Mouse (Mus musculus): ENCODE data around the gene Med14. TPM values are rescaled to one million over a fixed set of nuclear protein-coding genes. Genes with fewer than 3 reads are reported as not detected.

The Med14 gene
- total RNA-seq (2014; fragmentation: Nextera tagmentation) (61.8 TPM in 2 replicates), total RNA-seq (2017) (24.1 and 25.8 TPM in 2 replicates)

- ATAC-seq (replicated peaks; ENCODE audit: low FRiP score, low TSS enrichment, poor library complexity, severe bottlenecking) = peak; percentile 81
Measured at GRCm38 (mm10) chrX:12761626-12762333, at the start of gene Med14. Gene Med14 (minus strand): TSS chrX:12762073.

- no peak for ATAC-seq (replicated peaks; ENCODE audit: low FRiP score, low TSS enrichment, poor library complexity, severe bottlenecking)
Measured at GRCm38 (mm10) chrX:12800559-12800958, 38.7 kb upstream of the Med14 start.

DNA sequence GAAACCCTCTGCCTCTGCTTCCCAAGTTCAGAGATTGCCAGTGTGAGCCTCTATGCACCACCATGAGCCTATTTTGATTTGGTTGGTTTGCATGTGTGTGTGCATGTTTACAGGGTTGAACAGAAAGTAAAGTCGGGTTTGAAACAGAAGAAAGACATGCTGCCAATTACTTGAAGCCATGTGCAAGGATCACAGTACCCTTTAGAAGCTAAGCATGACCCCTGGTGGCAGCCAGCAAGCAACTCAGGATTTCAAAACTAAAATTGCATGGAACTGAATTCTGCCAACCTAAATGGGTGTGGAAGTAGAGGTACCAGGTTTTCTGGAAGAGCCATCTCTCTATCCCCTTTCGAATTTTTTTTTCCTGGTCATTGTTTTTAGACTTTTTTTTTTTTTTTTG lies 33.0 kb upstream of the Med14 start:
- no peak; the same call in 1 of the 2 replicates for ATAC-seq (replicated peaks; ENCODE audit: low FRiP score, low TSS enrichment, poor library complexity, severe bottlenecking)

- ATAC-seq (replicated peaks; ENCODE audit: low FRiP score, low TSS enrichment, poor library complexity, severe bottlenecking) = peak; percentile 93
Measured at GRCm38 (mm10) chrX:12791674-12792340, 29.9 kb upstream of the Med14 start.

- no peak for ATAC-seq (replicated peaks; ENCODE audit: low FRiP score, low TSS enrichment, poor library complexity, severe bottlenecking)
Measured at GRCm38 (mm10) chrX:12773236-12773635, 11.4 kb upstream of the Med14 start.

DNA sequence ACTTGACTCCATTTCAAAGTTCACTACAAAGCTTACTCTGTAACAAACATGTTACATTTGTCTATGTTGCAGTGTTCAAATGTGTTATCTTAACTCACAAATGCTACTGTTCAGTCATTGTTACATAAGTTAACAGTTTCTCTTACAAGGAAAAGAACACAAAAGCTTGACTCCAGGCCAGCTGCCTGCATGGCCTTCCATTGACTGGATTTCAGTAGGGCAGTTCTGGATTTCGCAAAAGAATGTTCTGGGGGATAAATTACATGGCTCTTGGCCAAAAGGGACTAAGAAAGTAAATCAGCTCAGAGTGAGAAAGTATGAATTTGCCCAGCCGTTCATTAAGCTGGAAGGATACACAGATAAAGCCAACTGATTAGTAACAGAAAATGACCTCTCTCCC lies 9.7 kb upstream of the Med14 start:
- ATAC-seq (replicated peaks; ENCODE audit: low FRiP score, low TSS enrichment, poor library complexity, severe bottlenecking) = no peak

- ATAC-seq (replicated peaks; ENCODE audit: low FRiP score, low TSS enrichment, poor library complexity, severe bottlenecking) = no peak
Measured at GRCm38 (mm10) chrX:12768571-12768970, 6.7 kb upstream of the Med14 start.

GRCm38 (mm10) chrX:12766846-12767564 lies 5.1 kb upstream of the Med14 start:
- no peak for ATAC-seq (replicated peaks; ENCODE audit: low FRiP score, low TSS enrichment, poor library complexity, severe bottlenecking)

DNA sequence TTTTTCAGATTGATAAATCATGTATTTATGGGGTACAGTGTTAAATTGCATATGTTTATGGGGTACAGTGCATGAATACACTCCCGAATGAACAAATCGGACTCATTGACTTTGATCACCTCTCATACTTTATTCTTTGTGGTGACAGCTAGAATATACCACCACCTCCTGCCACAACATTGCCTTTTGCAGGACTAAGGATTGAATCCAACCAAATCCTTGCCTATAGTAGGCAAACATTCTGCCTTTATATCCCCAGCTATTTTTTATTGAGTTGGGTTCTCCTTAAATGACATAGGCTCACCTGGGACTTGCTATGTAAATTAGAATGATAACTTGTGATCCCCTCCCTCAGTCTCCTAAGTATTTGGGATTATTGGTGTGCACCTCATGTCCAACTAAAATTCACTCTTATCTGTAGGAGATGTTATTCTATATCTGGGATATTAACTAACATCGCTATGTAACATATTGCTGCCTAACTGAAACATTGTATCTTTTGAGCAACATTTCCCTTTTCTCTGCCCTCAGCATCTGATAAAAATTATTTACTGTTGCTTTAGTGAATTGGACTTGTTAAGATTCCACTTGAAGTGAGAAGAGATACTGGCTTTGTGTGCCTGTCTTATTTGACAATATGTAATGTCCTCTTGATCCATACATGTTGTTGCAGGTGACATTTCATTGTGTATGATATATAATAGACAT lies 1.4 kb upstream of the Med14 start:
- ATAC-seq (replicated peaks; ENCODE audit: low FRiP score, low TSS enrichment, poor library complexity, severe bottlenecking) = no peak

DNA sequence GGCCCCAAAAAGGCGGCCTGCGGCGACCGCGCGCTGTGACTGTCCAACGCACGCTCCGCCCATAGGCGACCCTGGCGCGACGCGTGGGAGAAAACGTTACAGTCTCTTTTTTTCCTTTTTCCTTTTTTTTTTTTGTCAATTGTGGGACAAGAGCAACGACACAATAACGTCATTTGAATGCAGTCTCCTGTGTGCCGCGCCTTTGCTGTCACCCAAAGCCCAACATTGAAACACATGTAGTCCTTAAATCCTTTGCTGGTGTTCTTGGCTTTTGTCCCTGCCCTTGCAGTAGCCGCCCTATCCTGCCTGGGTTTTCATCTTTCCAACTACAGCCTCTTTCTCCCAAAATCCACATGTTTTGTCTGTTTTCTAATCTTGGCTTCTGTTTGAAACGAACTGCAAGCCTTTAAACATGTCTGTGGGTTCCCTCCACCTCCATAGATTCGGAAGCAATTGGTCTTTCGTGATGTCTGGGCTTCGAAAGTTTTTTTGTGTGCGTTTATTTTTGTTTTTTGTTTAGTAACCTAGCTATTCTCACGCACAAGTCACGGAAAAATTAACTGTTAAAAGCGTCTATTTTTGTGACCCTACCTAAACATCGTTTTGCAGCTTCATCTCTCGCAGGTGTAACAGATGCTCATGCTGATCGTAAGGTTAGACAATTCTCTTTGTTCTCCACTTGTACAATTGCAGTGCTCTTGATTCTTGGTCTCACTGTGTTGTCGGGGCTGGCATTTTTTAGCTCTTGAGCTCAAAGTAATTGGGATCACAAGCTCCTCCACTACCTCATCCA lies 657 bp upstream of the Med14 start:
- ATAC-seq (replicated peaks; ENCODE audit: low FRiP score, low TSS enrichment, poor library complexity, severe bottlenecking) = no peak; the same call in 1 of the 2 replicates

DNA sequence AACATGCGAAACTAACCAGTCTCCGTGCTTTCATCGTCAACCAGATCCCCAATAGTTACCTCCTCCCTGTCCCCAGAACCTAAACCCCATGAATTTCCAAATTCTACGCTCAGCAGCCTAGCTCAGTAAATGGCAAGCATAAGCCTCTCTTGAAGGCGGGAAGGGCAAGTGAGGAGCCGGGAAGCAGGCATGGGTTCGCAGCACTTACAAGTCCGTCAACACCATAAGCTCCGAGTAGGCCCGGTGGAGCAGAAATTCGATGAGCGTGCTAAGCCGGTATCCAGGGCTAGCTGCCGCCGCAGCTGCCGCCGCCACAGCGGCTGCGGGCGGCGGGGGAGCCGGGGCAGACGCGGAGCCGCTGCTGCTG lies 631 bp downstream of the Med14 start:
- no peak for ATAC-seq (replicated peaks; ENCODE audit: low FRiP score, low TSS enrichment, poor library complexity, severe bottlenecking)

DNA sequence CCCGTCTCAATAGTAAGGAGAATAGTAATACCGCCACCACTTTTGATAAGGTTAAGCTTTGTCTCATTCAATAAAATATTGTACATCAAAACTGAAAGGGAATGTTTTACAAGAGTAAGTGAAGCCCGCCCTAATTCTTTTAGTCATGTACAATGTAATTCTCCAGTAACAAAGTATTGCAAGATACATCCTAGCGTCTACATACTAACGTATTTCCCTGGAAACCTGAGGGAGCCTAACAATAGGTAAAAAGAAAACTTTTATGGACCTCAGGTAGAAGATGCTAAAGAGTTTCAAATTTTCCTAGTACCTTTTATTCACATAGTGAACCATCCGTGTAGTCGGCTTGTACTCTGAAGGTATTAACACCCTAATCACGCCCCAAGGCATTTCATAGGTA lies 1.4 kb downstream of the Med14 start:
- no peak for ATAC-seq (replicated peaks; ENCODE audit: low FRiP score, low TSS enrichment, poor library complexity, severe bottlenecking)

DNA sequence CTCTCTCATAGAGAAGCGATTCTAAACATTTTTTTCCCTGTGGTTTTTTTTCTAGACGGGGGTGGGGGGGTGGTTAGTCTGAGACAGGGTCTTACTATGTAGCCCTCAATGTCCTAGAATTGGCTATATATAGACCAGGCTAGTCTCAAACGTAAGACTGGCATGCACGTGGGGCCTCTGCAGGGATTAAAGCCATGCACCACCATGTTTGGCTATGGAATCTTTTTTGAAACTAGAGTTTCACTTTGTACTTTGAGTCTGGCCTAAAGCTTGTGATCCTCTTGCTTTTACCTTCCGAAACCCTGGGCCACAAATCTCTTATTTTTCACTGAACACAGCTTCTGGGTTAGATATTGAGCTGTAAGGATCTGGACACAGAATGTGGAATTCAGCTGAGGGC lies 2.2 kb downstream of the Med14 start:
- ATAC-seq (replicated peaks; ENCODE audit: low FRiP score, low TSS enrichment, poor library complexity, severe bottlenecking) = no peak

GRCm38 (mm10) chrX:12747886-12748285 lies 14.0 kb downstream of the Med14 start:
- no peak for ATAC-seq (replicated peaks; ENCODE audit: low FRiP score, low TSS enrichment, poor library complexity, severe bottlenecking)

GRCm38 (mm10) chrX:12746729-12747128 lies 15.1 kb downstream of the Med14 start:
- ATAC-seq (replicated peaks; ENCODE audit: low FRiP score, low TSS enrichment, poor library complexity, severe bottlenecking) = no peak

DNA sequence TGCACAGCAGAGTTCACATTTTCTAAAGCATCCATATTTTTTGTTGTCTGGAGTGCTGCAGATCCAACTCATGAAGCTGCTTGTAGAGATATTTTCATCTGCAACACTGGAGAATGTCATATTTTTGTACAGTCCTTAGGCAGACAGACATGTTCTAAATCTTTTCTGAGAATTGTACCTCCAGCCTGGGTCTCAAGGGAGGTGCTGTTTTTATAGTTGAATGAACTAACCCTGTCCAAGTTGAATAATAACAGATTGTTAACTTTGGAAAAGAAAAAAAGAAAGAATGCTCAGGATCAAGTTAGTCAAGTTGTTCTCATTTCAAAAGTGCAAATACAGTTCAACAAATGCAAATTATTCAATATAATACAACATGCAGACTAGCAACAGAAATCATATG lies 21.5 kb downstream of the Med14 start:
- ATAC-seq (replicated peaks; ENCODE audit: low FRiP score, low TSS enrichment, poor library complexity, severe bottlenecking) = no peak

DNA sequence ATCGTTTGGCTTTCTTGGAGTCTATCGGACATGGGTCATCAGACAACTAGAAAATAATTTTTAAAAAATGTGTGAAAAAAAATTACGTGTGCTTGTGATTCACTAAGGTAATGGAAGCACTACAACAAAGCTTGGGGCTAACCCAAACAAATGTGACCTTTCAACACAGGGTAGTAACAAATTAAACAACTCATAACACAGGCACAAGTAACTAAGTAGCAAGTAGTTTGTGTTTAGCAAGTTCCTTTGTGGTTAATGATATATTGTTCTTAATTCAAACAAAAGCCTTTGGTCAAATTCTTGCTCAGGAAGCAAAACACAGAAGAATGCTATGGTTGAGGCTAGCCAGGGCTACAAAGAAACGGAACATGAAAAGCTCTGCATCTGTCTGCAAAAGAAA lies 45.8 kb downstream of the Med14 start:
- no peak for ATAC-seq (replicated peaks; ENCODE audit: low FRiP score, low TSS enrichment, poor library complexity, severe bottlenecking)

GRCm38 (mm10) chrX:12713796-12714195 lies 48.1 kb downstream of the Med14 start:
- ATAC-seq (replicated peaks; ENCODE audit: low FRiP score, low TSS enrichment, poor library complexity, severe bottlenecking) = no peak

- no peak for ATAC-seq (replicated peaks; ENCODE audit: low FRiP score, low TSS enrichment, poor library complexity, severe bottlenecking)
Measured at GRCm38 (mm10) chrX:12686910-12687309, 75.0 kb downstream of the Med14 start.

All from megakaryocyte-erythroid progenitor cell, adult 5-6 weeks (primary cell).